Mouse (Mus musculus) forebrain, embryonic 14.5 days (tissue): ENCODE data around the gene Fam198b. TPM values are rescaled to one million over a fixed set of nuclear protein-coding genes. Genes with fewer than 3 reads are reported as not detected.

Source experiments
- ATAC-seq: fragments of 200-750 bp; cut with Nextera tagmentation; 2 replicates; pipeline ENCODE4 v1.8.0; 2017; ENCODE audit warnings: mild to moderate bottlenecking, moderate library complexity
- DNase-seq: peaks from one replicate; pipeline ENCODE4 v3.0.0-alpha.2; 2015; ENCODE audit warnings: low spot score
- H3K27ac ChIP-seq: fragments of 300-500 bp; sonication (generic); 2 replicates; pipeline ENCODE4 v1.5.1; 2014; ENCODE audit warnings: low read depth, mild to moderate bottlenecking, control low read depth, low read length, moderate library complexity
- H3K27me3 ChIP-seq: fragments of 300-500 bp; sonication (generic); replicated peaks from 2 replicates; pipeline ENCODE4 v1.6.1; 2014; ENCODE audit warnings: low read length, control low read depth, mixed read lengths; ENCODE audit not compliant: control insufficient read depth, insufficient read depth
- H3K36me3 ChIP-seq: fragments of 300-500 bp; sonication (generic); 2 replicates; pipeline ENCODE4 v1.6.1; 2014; ENCODE audit warnings: low read length, control low read depth; ENCODE audit not compliant: control insufficient read depth, insufficient read depth
- H3K4me1 ChIP-seq: fragments of 300-500 bp; sonication (generic); 2 replicates; pipeline ENCODE4 v1.6.1; 2014; ENCODE audit warnings: antibody characterized with exemption, low read length, control low read depth; ENCODE audit not compliant: control insufficient read depth, insufficient read depth
- H3K4me2 ChIP-seq: fragments of 300-500 bp; sonication (generic); 2 replicates; pipeline ENCODE4 v1.6.1; 2014; ENCODE audit warnings: mild to moderate bottlenecking, control low read depth, low read length
- H3K4me3 ChIP-seq: fragments of 300-500 bp; sonication (generic); 2 replicates; pipeline ENCODE4 v1.5.1; 2014; ENCODE audit warnings: low read depth, low read length, control low read depth
- H3K9ac ChIP-seq: fragments of 300-500 bp; sonication (generic); 2 replicates; pipeline ENCODE4 v1.6.1; 2014; ENCODE audit warnings: mild to moderate bottlenecking, low read length, control low read depth, moderate library complexity
- H3K9me3 ChIP-seq: fragments of 300-500 bp; sonication (generic); replicated peaks from 2 replicates; pipeline ENCODE4 v1.6.1; 2016; ENCODE audit warnings: low read length, control low read depth, mixed read lengths; ENCODE audit not compliant: control insufficient read depth
- WGBS: fragments of 180-500 bp; shearing (Covaris S2); extraction: QIAGEN DNeasy Blood & Tissue Kit; methylation state at CpG from one replicate; pipeline ENCODE4 v1.1.7; 2014; 5-methylcytosine and 5-hydroxymethylcytosine counted together
- polyA plus RNA-seq: library from polyadenylated mRNA; unstranded; fragments of >200 nt; fragmentation: Nextera tagmentation; extraction: Ambion mirVana; gene quantifications from 2 replicates; pipeline ENCODE4 v1.2.1, GENCODE M21; 2014

The Fam198b gene
- polyA plus RNA-seq, 1 experiment from 2014 or later = 1.2 TPM

DNA sequence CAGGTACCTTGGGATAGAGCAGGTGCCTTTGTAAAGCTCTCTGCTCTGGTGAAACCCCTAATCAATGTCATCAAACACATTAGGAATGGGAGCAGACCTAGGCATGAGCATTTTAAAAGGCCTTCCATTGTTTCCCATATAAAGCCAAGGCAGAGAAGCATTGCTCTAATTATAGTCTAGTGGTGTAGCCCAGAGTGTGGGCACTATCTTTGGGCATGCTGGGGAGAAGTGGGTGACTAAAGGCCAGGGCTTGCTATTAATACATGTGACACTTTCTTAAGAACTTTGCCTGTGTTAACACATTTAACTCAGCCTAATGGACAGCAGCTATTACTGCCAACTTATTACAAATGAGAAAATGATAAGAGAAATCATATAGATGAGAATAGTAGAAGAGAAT, 106.1 kb downstream of the Fam198b start:
- Histone ChIP-seq H3K27ac (no peak overlapping the region), H3K36me3 (no peaks in the 10 kb centered on the region), H3K4me3 (no peak overlapping the region), H3K4me2 (no peak overlapping the region), H3K4me1 (no peaks in the 10 kb centered on the region), H3K9me3 (no peaks in the 10 kb centered on the region), H3K9ac (no peak overlapping the region), H3K27me3 (no peaks in the 10 kb centered on the region)
- no peak for DNase-seq
- no peak for ATAC-seq

DNA sequence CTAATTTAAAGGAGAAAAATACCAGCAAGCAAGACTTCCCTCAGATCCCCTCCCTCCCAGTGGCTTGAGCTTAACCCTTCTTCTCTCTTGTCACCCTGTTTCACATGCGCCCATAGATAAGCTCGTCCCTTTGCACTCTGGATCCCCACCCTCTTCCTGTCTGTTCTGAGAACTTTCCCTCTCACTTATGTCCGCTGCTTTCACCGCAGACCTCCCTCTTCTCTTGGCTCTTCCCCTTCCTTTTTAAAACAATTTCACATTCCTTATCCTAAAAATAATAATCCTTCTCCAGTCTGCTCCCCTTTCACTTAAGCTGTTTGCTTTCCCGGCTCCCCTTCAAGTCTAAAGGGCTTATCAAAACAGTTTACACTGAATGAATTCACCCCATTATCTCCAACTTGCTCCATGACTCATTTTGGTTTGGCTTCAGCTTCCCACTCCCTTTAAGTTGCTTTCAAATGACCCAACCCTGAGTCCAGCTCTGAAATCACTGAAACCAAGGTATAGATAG, 109.8 kb downstream of the Fam198b start:
- H3K4me2 ChIP-seq = no peak overlapping the region
- no peaks in the 10 kb centered on the region for H3K4me1 ChIP-seq
- H3K4me3 ChIP-seq = no peak overlapping the region
- ATAC-seq (no peak), DNase-seq (no peak)
- H3K27ac ChIP-seq = no peak overlapping the region
- no peaks in the 10 kb centered on the region for H3K36me3 ChIP-seq
- no peak overlapping the region for H3K9ac ChIP-seq
- WGBS = 79% methylated on average over 5 of the region's 5 CpGs
- no peaks in the 10 kb centered on the region for H3K27me3 ChIP-seq
- H3K9me3 ChIP-seq = no peaks in the 10 kb centered on the region

DNA sequence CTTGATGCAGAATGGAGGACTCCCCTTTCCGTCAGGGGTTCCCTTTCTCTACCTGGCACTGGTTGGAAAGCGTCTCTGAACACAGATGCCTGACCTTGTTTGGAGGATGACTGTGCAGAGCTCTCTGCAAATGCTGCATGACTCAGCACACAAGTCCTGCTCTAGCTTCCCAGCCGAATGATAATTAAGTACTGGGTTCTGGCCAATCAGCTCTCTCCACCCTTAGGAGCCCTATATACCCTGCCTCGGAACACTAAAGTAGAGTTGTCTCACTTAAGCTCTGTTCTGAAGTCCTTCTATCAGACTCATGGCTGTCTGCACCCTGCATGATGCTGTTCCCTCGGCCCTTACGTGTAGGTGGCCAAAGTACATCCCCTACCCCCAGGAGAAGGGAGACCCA, 111.4 kb downstream of the Fam198b start:
- Histone ChIP-seq H3K27me3 (no peaks in the 10 kb centered on the region), H3K4me3 (no peak overlapping the region), H3K4me1 (no peaks in the 10 kb centered on the region), H3K9ac (no peak overlapping the region), H3K9me3 (no peaks in the 10 kb centered on the region), H3K27ac (no peak overlapping the region), H3K4me2 (no peak overlapping the region), H3K36me3 (no peaks in the 10 kb centered on the region)
- ATAC-seq (no peak), DNase-seq (no peak)
- 80% methylated on average over 6 of the region's 6 CpGs for WGBS

Other genes starting within 250 kb of the Fam198b start
- 0.03 and 0.16 TPM in 2 replicates for gene Rxfp1, start 146.7 kb upstream of the Fam198b start, polyA plus RNA-seq
- 2.5 and 2.8 TPM in 2 replicates for gene Tmem144, start 31.8 kb upstream of the Fam198b start, polyA plus RNA-seq